Mouse (Mus musculus): ENCODE results near the gene Olfr1047.
"Not testable (repeated sequence)": the region's sequence is repeated elsewhere in the genome, so short reads cannot be mapped to it uniquely, and the experiment has no call there.

GRCm38 (mm10) chr2:86278988-86279387 lies 47.8 kb upstream of the Olfr1047 start, which contains the start of gene Olfr1051:
- TF ChIP-seq POLR2A (IDR thresholded peaks at IDR 0.05; ENCODE audit: borderline replicate concordance, extremely low read depth, low read depth, low read length); CTCF (IDR thresholded peaks at IDR 0.05; ENCODE audit: insufficient read depth, low read length): not testable (repeated sequence)

Data from lung, adult 2 months (tissue).